In the genomic region with DNA sequence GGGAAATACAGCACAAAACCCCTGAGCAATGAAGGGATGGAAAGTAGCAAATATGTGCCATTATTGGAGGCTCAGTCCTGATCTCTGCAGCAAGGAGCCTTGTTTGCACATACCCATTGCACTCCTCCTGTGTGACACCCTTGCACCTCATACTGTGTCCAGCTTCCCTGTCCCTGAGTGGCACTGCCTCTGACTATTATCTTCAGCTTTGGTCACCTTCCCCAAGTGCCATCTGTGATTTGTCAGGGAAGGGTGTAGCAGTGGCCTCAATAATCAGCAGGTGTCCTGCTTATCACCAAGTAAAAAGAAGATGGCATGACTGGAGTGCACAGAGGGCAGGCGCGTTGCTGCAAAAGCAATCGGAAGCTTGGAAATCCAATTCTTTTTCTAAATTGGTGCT, we compare ENCODE assay signal across 13 mouse cellular contexts.
DNase-seq lines count a peak whose midpoint lies in the region.
"Had no signal": no experiment of that assay in that cellular context is flagged by ENCODE, and none has a peak within 500 bp of the region (broad histone marks: within the 10 kb centered on the region; RNA-seq: fewer than 3 reads in every experiment).

No protein-coding gene starts in this region.

- DNase-seq in cerebellum, adult 11 months, result peak; percentile 16
- DNase-seq in cerebellum, postnatal 14 days, result no peak
- peak; percentile 25 to 37 for DNase-seq in cerebellum, adult 18-20 months
- DNase-seq in cerebellum, postnatal 10 days, result no peak
- peak; percentile 44 for DNase-seq in cerebellum, adult 9-10 months
- DNase-seq in cerebellum, postnatal 36 days, result no peak
- DNase-seq in brain, adult 2 months (ENCODE audit: low read depth, low spot score), result peak; percentile 52
- no peak for DNase-seq in lung, postnatal 25 days (ENCODE audit: low spot score)
- DNase-seq: adrenal gland, adult 8-10 months; adrenal gland, postnatal 14 days; adrenal gland, postnatal 36 days; B cell, adult 2 months; forebrain, postnatal 0 days had no signal

Comparison
In these comparisons a context has a peak if more than half of its experiments do, and no peak if none do; other contexts are left out.
1. DNase-seq: peak in cerebellum, adult 11 months (single experiment), cerebellum, adult 18-20 months (2 of 2), cerebellum, adult 9-10 months (single experiment) and brain, adult 2 months (single experiment); none in cerebellum, postnatal 14 days (0 of 2), cerebellum, postnatal 10 days (0 of 2), cerebellum, postnatal 36 days (0 of 2) and lung, postnatal 25 days (single experiment).